Mouse (Mus musculus) embryonic facial prominence, embryonic 14.5 days (tissue): ENCODE measurements around the gene Ing5. TPM values are rescaled to one million over a fixed set of nuclear protein-coding genes. Genes with fewer than 3 reads are reported as not detected.

ENCODE experiments used
- ATAC-seq: fragments of 200-750 bp; cut with Nextera tagmentation; 2 replicates; pipeline ENCODE4 v1.8.0; 2017; ENCODE audit warnings: low read depth, moderate number of reproducible peaks, moderate TSS enrichment
- DNase-seq: peaks from one replicate; pipeline ENCODE4 v3.0.0-alpha.2; 2015; ENCODE audit warnings: low spot score
- H3K27ac ChIP-seq: fragments of 300-500 bp; sonication (generic); replicated peaks from 2 replicates; pipeline ENCODE4 v1.5.1; 2014; ENCODE audit warnings: low read depth, mild to moderate bottlenecking, low read length, moderate library complexity
- H3K27me3 ChIP-seq: fragments of 300-500 bp; sonication (generic); replicated peaks from 2 replicates; pipeline ENCODE4 v1.6.1; 2014; ENCODE audit warnings: low read length; ENCODE audit not compliant: control insufficient read depth, insufficient read depth
- H3K36me3 ChIP-seq: fragments of 300-500 bp; sonication (generic); 2 replicates; pipeline ENCODE4 v1.6.1; 2014; ENCODE audit warnings: low read length, mixed read lengths; ENCODE audit not compliant: control insufficient read depth, insufficient read depth
- H3K4me1 ChIP-seq: fragments of 300-500 bp; sonication (generic); 2 replicates; pipeline ENCODE4 v1.6.1; 2014; ENCODE audit warnings: antibody characterized with exemption, low read length; ENCODE audit not compliant: control insufficient read depth, insufficient read depth
- H3K4me2 ChIP-seq: fragments of 300-500 bp; sonication (generic); 2 replicates; pipeline ENCODE4 v1.6.1; 2014; ENCODE audit warnings: low read depth, mild to moderate bottlenecking, low read length, moderate library complexity, mixed read lengths
- H3K4me3 ChIP-seq: fragments of 300-500 bp; sonication (generic); 2 replicates; pipeline ENCODE4 v1.5.1; 2014; ENCODE audit warnings: low read depth, mild to moderate bottlenecking, low read length
- H3K9ac ChIP-seq: fragments of 300-500 bp; sonication (generic); 2 replicates; pipeline ENCODE4 v1.6.1; 2014; ENCODE audit warnings: low read depth, mild to moderate bottlenecking, low read length, moderate library complexity, mixed read lengths
- H3K9me3 ChIP-seq: fragments of 300-500 bp; sonication (generic); 2 replicates; pipeline ENCODE4 v1.6.1; 2016; ENCODE audit warnings: low read length; ENCODE audit not compliant: control insufficient read depth
- WGBS: fragments of 180-500 bp; shearing (Covaris S2); extraction: QIAGEN DNeasy Blood & Tissue Kit; methylation state at CpG from one replicate; pipeline ENCODE4 v1.1.7; 2014; 5-methylcytosine and 5-hydroxymethylcytosine counted together
- polyA plus RNA-seq: library from polyadenylated mRNA; unstranded; fragments of >200 nt; fragmentation: Nextera tagmentation; extraction: Ambion mirVana; gene quantifications from 2 replicates; pipeline ENCODE4 v1.2.1, GENCODE M21; 2014

Ing5 gene
- polyA plus RNA-seq, 1 experiment from 2014 or later: 12.4 TPM

DNA sequence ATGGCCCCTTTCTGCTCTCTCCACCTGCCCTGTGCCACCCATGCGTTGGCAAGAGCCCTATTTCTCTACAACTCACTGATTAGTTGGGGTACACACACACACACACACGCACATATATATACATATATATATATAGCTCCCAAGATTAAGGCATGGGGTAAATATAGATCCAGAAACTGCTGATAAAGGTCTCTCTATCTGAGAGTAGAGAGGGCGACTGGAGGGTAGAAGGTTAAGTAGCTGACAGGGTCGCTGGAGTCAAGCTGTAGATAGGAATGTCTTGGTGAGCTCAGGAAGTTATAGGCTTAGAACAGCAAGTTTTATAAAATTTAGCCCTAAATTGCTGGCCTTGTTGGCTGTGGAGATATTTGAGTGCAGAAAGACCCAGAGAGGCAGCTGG lies 1.1 kb downstream of the Ing5 start:
- Histone ChIP-seq H3K4me3 (peak overlapping the region; percentile 80), H3K9ac (peak overlapping the region; percentile 88; the same call in 1 of the 2 replicates), H3K36me3 (peaks cover 42% of the 10 kb centered on the region), H3K9me3 (no peaks in the 10 kb centered on the region), H3K4me2 (peak overlapping the region; percentile 94), H3K4me1 (peaks cover 14% of the 10 kb centered on the region), H3K27ac (no peak overlapping the region), H3K27me3 (no peaks in the 10 kb centered on the region)
- no peak for DNase-seq
- no peak for ATAC-seq
- WGBS: 86% methylated on average over 4 of the region's 4 CpGs

DNA sequence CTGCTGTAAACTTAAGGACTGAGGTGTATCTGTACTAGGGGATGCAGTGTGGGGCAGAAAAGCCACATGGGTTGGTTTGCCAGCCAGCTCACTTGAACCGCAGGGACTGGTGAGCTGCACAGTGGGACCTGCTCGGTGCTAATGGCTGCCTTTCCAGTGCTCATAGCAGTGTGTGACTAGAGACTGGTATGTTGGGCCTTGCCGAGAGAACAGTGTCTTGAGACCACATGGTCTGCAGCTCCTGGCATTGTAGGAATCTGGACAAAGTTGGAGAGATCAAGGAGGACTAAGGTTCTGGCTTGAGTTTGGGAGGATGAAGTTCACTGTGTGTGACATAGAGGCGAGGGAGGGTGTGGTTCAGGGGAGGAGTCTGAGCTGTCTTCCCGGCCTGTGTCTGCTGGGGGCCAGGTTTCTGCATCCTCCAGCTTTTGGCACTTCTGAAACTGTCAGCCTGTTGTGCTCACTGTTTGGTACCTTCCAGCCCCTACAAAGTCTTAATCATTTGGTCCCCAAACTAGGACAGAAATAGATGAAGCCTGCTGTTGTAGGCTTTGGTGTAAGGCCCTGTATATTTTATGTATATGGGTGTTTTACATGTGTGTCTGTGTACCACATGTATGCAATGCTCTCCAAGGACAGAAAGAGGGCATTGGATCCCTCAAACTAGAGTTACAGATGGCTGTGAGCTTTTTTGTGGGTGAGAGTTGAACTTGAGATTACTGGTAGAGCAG lies 1.6 kb downstream of the Ing5 start:
- H3K4me2 ChIP-seq: 0 out of 2 replicates have a peak overlapping the region, but pooled peaks have one; percentile 15
- H3K27ac ChIP-seq: no peak overlapping the region
- DNase-seq: no peak
- peaks cover 42% of the 10 kb centered on the region for H3K36me3 ChIP-seq
- WGBS: 75% methylated on average over 5 of the region's 5 CpGs
- peaks cover 14% of the 10 kb centered on the region for H3K4me1 ChIP-seq
- H3K9ac ChIP-seq: 0 out of 2 replicates have a peak overlapping the region, but pooled peaks have one; percentile 5
- no peaks in the 10 kb centered on the region for H3K9me3 ChIP-seq
- no peaks in the 10 kb centered on the region for H3K27me3 ChIP-seq
- ATAC-seq: no peak
- no peak overlapping the region for H3K4me3 ChIP-seq

DNA sequence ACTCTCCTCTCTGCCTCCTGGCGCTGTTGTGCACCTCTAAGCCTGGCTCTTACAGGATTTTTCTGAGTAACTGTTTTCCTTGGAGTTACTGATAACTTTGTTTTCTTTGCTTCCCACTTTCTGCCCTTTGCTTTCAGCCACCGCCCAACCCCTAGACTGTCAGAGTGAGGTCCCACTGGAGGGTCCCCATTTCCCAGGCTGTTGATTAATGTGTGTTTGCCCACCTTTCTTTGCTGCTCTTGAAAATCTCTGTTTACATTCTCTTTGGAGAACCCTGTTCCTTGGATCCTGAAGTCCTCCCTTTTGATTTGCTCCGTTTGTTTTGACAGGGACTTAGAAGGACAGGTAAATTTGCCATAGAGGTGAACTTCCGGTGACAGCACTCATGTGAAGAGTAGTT lies 5.1 kb downstream of the Ing5 start:
- H3K27ac ChIP-seq: no peak overlapping the region
- peaks cover 11% of the 10 kb centered on the region; the same call in 1 of the 2 replicates for H3K4me1 ChIP-seq
- no peak overlapping the region for H3K4me3 ChIP-seq
- DNase-seq (no peak), ATAC-seq (no peak)
- H3K27me3 ChIP-seq: no peaks in the 10 kb centered on the region
- H3K4me2 ChIP-seq: no peak overlapping the region
- no peak overlapping the region for H3K9ac ChIP-seq
- WGBS: 96% methylated on average over 4 of the region's 4 CpGs
- H3K9me3 ChIP-seq: no peaks in the 10 kb centered on the region
- H3K36me3 ChIP-seq: peaks cover 71% of the 10 kb centered on the region

DNA sequence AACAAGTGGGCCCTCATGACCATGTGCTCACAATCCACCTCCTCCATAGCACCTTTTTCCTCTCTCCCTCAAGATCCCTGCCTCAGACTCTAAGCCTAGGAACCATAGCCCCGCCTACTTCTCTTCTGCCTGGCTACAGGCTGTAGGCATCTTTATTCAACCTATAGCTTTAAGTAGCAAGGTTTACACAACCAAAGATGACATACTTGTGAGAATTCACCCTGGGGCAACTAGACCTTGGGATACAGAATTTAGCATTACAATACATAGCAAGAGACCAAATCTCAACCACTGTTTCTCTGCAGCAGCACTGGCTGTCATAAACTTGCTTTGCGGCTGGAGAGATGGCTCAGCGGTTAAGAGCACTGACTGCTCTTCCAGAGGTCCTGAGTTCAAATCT lies 6.2 kb downstream of the Ing5 start:
- Histone ChIP-seq H3K27ac (no peak overlapping the region), H3K9ac (no peak overlapping the region), H3K27me3 (no peaks in the 10 kb centered on the region), H3K4me3 (no peak overlapping the region), H3K36me3 (peaks cover 83% of the 10 kb centered on the region), H3K4me2 (no peak overlapping the region), H3K9me3 (no peaks in the 10 kb centered on the region), H3K4me1 (peaks cover 4% of the 10 kb centered on the region; the same call in 1 of the 2 replicates)
- DNase-seq (no peak), ATAC-seq (no peak)
- 93% methylated on average over 3 of the region's 3 CpGs for WGBS

DNA sequence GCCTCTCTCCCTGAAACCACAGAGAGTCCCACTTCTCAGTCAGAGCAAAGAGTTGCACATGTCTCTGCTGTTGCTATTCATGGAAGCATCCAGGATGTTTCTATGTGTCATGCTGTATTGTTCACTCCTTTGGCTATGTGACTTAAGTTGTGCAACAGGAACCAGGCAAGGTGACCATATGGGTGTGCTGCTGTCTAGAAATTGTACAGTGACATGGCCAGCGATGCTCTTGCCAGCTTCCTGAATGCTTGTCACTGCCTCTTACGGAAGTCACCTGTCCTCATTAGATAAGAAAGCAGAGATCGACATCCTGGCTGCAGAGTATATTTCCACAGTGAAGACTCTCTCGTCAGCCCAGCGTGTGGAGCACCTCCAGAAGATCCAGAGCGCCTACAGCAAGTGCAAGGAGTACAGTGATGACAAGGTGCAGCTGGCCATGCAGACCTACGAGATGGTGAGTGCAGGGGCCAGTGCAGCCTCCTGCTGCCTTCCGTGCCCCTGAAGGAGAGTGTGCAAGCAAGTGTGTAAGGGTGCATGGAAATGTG lies 7.8 kb downstream of the Ing5 start:
- 90% methylated on average over 8 of the region's 8 CpGs for WGBS

DNA sequence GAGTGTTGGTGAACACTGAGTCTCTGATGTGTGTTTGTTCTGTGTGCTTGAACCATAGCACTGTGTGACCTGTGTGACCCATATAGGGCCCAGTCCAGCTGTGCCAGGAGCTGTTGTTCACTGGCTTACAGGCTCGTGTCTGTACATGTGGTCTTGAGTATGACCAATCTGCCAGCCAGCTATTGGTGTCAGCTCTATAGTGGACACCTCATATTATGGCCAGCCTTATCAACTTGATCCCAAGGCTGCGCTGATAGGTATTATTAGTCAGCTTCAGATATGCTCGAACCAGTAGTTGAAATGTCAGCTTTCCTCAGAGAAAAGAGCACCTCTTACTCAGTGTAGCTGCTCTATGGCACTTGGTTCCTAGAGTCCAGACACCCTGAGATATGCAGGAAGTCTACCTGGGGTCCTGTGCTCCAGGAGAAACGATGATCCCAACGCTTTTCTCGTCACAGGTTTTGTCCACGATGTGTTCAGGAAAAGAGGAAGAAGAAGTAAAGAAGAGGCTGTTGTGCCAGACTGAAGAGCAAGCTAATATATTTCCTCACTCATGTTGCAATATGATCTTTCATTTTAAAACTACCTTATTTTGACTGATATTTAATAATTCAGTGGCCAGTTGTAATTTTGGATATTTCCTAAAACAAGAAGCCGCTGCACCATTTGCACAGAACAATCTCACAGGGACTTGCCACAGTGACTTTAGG lies 14.2 kb downstream of the Ing5 start:
- no peak for ATAC-seq
- Histone ChIP-seq H3K4me1 (no peaks in the 10 kb centered on the region), H3K4me3 (no peak overlapping the region), H3K27ac (no peak overlapping the region), H3K36me3 (peaks cover 89% of the 10 kb centered on the region), H3K4me2 (no peak overlapping the region), H3K9me3 (no peaks in the 10 kb centered on the region), H3K27me3 (no peaks in the 10 kb centered on the region), H3K9ac (no peak overlapping the region)
- DNase-seq: no peak
- WGBS: 93% methylated on average over 8 of the region's 8 CpGs

More for the DNA sequence above, 7.8 kb downstream of the Ing5 start:
- no peaks in the 10 kb centered on the region for H3K9me3 ChIP-seq
- H3K9ac ChIP-seq: no peak overlapping the region
- no peak for ATAC-seq
- no peak overlapping the region for H3K4me2 ChIP-seq
- no peak overlapping the region for H3K27ac ChIP-seq
- no peak overlapping the region for H3K4me3 ChIP-seq
- no peak for DNase-seq
- no peaks in the 10 kb centered on the region for H3K4me1 ChIP-seq
- H3K36me3 ChIP-seq: peaks cover 90% of the 10 kb centered on the region
- H3K27me3 ChIP-seq: no peaks in the 10 kb centered on the region

DNA sequence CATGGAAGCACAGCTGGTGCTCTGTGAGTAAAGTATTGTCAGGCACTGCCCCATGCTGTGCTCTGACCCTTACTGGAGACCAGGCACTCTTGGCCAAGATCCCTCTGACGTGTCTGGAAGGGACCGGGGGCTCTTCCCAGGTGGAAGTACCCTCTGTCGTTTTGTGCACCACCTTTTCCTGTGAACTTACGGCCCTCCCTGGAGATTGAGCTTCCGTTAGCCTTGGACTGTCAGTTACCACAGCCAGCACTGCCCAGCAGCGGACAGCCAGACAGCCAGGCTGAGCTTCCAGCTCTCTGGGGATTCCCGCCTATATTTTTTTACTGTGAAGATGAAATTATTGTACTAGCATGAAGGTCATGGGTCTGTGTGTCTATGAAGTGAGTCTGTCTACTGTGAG lies 15.0 kb downstream of the Ing5 start:
- no peak overlapping the region for H3K4me3 ChIP-seq
- no peaks in the 10 kb centered on the region for H3K4me1 ChIP-seq
- no peak overlapping the region for H3K27ac ChIP-seq
- no peaks in the 10 kb centered on the region for H3K27me3 ChIP-seq
- H3K9me3 ChIP-seq: no peaks in the 10 kb centered on the region
- H3K36me3 ChIP-seq: peaks cover 81% of the 10 kb centered on the region
- no peak overlapping the region for H3K9ac ChIP-seq
- WGBS: 89% methylated on average over 7 of the region's 7 CpGs
- ATAC-seq (no peak), DNase-seq (no peak)
- no peak overlapping the region for H3K4me2 ChIP-seq

DNA sequence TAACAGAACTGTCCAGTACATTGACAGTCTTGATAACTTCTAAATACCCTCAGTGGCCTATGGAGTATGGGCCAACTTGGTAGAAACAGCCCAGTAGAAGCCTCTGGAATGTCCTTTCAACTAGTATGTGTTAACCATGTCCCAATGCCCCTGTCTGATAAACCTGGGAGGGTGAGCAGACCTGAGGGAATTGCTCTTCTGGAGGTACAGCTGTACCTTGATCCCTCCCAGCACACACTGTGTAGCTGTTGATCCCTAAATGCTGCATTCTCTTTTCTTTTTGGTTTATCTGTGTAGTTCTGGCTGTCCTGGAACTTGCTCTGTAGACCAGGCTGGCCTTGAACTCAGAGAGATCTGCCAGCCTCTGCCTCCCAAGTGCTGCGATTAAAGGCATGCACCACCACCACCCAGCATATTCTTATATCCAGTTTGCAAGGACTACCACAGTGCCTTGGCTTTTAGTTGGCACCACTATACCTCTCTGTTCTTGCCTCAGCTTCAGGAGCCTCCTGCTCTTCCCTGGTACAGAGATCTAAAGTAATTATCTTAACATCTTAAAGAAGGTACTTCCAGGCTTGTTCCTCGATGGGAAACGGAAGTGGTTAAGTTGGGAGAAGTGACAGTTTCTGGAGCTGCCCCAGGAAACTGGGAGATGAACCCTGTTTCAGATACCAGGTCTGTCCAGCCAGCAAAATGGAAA lies 20.2 kb downstream of the Ing5 start:
- H3K9me3 ChIP-seq: no peaks in the 10 kb centered on the region
- peak overlapping the region; percentile 72; the same call in 1 of the 2 replicates for H3K4me2 ChIP-seq
- DNase-seq (no peak), ATAC-seq (no peak)
- no peaks in the 10 kb centered on the region for H3K27me3 ChIP-seq
- H3K4me3 ChIP-seq: no peak overlapping the region; the same call in 1 of the 2 replicates
- H3K36me3 ChIP-seq: peaks cover 29% of the 10 kb centered on the region
- no peak overlapping the region for H3K9ac ChIP-seq
- 0 out of 2 replicates have a peak, but pooled peaks cover 4% of the 10 kb centered on the region for H3K4me1 ChIP-seq
- WGBS: 75% methylated on average over 3 of the region's 3 CpGs
- peak overlapping the region; percentile 95; the same call in 1 of the 2 replicates for H3K27ac ChIP-seq
